ENCODE assay signal across 8 mouse cellular contexts in the genomic region with DNA sequence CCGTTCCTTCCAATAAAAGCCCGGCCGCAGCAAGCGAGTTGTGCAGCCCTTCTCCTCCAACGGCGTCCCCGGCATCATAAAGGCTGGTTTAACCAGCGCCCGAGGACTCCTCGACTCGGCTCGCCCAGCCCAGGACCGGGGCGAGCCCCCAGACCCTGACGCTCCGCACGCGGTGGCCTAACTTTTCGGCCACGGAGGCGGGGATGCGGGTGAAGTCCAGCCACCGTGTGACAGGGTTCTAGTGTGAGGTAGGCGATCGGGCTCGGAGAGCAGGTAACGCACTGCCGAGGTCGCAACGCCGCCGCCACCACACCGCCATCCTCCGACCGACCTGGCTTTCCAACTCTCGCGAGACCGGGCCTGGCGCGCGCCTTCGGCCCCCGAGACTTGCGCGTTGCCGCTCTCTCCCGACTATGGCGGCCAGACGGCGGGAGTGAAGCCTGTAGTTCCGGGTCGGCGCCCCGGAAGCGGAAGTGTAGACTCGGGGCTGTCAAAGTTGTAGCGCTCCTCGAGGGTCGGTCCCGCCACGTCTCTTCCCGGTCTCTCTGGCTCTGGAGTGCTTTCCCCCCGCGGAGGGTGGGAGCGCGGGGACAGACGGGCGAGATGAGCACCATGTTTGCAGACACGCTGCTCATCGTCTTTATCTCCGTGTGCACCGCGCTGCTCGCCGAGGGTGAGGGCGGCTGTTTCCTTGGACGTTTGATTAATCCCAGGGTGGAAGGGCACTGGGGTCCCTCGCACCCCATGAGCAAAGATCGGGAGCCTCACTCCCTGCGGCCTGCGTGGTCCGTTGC. TPM values are rescaled to one million over a fixed set of nuclear protein-coding genes. Genes with fewer than 3 reads are reported as not detected.
A peak's percentile ranks its signal among the peaks of the same experiment; 100 is the strongest.
DNase-seq lines count a peak whose midpoint lies in the region; ATAC-seq lines count a peak whose summit lies in the region.

A gene (plus strand): TSS at position 118 of the 794 bp plus-strand sequence.

- DNase-seq in adipocyte (ENCODE audit: low spot score): peak; percentile 96
- peak; percentile 97 for DNase-seq in embryo, embryonic 10 days (ENCODE audit: low spot score)
- peak; percentile 99 for DNase-seq in gastrocnemius, postnatal 14 days
- peak; percentile 98 to 99 for DNase-seq in left cerebral cortex, postnatal 10 days (ENCODE audit: extremely low spot score in 1 of 2, low spot score in 2 of 2)
- DNase-seq in right cerebral cortex, postnatal 25 days: peak; percentile 98
- DNase-seq in urinary bladder, postnatal 4 days (ENCODE audit: low spot score in 2 of 2): peak; percentile 96 to 99

- ATAC-seq in inflammation-experienced regulatory T-cells, adult 6 months: peak; percentile 97
- peak; percentile 92 for ATAC-seq in megakaryocyte-erythroid progenitor cell, adult 5-6 weeks (replicated peaks; ENCODE audit: low FRiP score, low TSS enrichment, poor library complexity, severe bottlenecking)

- intact Hi-C loops in gastrocnemius, postnatal 14 days (cut with DNase I; ENCODE audit: low total_unique reads): no loop called here
- intact Hi-C loops in left cerebral cortex, postnatal 10 days (cut with DNase I): loop anchor here (5.0 kb wide), 1 partner anchor 86 kb away; no protein-coding TSS in a partner anchor

RNA-seq across cellular contexts. Expression of the gene that starts here (rescaled TPM):
- total RNA-seq in gastrocnemius, postnatal 14 days (2021): 10 to 100 TPM; 36.8 to 39.3 TPM
- polyA plus RNA-seq in inflammation-experienced regulatory T-cells, adult 6 months (2017; shearing (Covaris generic)): 100 to 1,000 TPM; 100 to 124 (median 106) TPM
- total RNA-seq in left cerebral cortex, postnatal 10 days (2021): 10 to 100 TPM; 40.3 to 42.0 TPM
- 89.8 and 97.2 TPM in 2 replicates for total RNA-seq in megakaryocyte-erythroid progenitor cell, adult 5-6 weeks (2014; fragmentation: Nextera tagmentation)
- 150 and 178 TPM in 2 replicates for total RNA-seq in megakaryocyte-erythroid progenitor cell, adult 5-6 weeks (2017)

Comparison
In these comparisons a context has a peak if more than half of its experiments do, and no peak if none do; other contexts are left out.
1. Peak in every context shown above with its lines: DNase-seq and ATAC-seq.